Mouse (Mus musculus): ENCODE results near the gene Bmp7.

The Bmp7 gene

GRCm38 (mm10) chr2:172854136-172854535 lies 86.0 kb downstream of the Bmp7 start:
- no peak for DNase-seq (ENCODE audit: low read depth, low spot score)

- DNase-seq (ENCODE audit: low read depth, low spot score) = no peak
Observed at GRCm38 (mm10) chr2:172851773-172852172, 88.3 kb downstream of the Bmp7 start.

- no peak for DNase-seq (ENCODE audit: low read depth, low spot score)
Observed at GRCm38 (mm10) chr2:172848193-172848592, 91.9 kb downstream of the Bmp7 start.

DNA sequence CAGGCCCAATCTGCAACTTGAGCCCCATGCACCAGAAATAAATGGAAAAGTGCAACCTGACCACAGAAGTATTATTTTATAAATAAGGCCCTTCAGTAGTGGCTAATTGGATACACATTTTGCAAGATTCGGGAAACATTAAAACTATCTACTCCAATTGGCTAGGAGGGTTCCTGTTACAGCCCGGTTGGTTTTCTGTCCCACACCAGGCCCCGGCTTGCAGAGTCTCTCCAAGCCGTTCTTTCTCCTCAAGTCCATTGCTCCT lies 93.9 kb downstream of the Bmp7 start:
- DNase-seq (ENCODE audit: low read depth, low spot score) = no peak

DNA sequence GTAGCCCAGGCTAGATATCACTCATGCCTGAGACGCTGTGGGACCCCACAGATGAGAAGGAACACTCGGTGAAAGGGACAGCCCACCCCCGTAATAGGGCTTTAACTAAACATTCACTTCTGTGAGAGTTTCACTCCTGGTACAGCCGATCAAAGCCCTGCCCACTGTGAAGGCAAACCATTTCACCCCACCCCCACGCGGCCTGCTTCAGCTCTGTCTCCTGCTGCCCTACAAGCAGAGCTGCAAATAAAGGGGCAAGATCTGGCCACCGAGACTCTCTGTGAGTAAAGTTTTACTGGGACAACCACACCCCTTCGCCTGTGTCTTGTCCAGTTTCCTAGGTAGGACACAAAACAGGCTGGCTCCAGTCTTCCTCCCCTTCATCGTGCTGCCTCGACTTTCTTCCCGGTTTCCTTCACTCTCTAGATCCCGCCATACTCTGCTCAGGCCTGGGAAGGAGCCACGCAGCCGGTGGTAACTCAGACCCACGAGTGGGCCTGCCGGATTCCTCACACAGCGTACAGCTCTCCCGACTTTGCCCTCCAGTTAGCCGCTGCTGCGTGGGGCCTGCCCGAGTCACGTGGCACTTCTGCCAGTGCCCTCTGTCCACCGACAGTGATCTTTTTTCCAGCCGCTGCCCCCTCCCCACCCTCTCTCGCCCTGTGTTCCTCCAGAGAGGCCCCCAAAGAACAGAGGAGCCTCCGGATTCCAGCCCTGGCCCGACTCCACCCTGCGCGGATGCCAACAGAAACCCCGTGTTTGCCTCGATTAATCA lies 94.4 kb downstream of the Bmp7 start:
- no peak for DNase-seq (ENCODE audit: low read depth, low spot score)

DNA sequence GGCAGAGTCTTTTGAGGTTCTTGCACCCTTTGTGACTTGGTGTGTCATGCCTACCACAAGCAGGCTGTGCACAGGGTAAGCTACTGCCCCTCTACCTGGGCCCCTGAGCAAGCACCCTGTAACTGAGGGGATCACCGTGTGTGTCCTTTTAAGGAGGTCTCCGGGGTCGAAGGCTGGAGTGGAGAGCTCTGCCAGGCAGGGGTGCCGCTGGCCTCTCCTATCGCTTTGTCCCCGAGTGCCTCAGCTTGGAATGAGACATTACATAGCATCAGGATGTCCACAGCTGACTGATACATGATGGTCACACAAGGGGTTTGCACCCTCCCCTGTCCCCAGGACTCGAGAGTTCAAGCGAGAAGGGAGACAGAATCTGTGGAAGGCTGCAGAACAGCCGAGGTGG lies 96.2 kb downstream of the Bmp7 start:
- no peak for DNase-seq (ENCODE audit: low read depth, low spot score)

DNA sequence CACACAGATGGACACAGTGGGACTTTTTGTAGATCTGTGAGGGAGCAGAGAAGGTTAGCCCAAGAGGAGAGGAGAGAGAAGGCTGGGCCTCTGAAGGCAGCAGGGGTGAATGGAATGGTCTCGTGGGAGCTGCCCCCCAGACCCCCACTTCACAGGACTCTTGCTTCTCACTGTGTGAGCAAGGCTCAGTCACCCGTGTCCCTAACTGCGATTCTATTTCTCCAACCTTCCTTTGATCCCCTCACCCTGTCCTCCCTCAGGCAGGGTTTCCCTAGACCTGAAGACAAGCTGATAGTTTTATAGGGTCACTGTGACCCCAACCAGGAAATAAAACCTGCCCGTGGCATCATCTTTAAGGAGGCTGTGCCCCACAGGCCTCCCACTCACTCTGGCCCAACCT lies 97.8 kb downstream of the Bmp7 start:
- no peak for DNase-seq (ENCODE audit: low read depth, low spot score)

DNA sequence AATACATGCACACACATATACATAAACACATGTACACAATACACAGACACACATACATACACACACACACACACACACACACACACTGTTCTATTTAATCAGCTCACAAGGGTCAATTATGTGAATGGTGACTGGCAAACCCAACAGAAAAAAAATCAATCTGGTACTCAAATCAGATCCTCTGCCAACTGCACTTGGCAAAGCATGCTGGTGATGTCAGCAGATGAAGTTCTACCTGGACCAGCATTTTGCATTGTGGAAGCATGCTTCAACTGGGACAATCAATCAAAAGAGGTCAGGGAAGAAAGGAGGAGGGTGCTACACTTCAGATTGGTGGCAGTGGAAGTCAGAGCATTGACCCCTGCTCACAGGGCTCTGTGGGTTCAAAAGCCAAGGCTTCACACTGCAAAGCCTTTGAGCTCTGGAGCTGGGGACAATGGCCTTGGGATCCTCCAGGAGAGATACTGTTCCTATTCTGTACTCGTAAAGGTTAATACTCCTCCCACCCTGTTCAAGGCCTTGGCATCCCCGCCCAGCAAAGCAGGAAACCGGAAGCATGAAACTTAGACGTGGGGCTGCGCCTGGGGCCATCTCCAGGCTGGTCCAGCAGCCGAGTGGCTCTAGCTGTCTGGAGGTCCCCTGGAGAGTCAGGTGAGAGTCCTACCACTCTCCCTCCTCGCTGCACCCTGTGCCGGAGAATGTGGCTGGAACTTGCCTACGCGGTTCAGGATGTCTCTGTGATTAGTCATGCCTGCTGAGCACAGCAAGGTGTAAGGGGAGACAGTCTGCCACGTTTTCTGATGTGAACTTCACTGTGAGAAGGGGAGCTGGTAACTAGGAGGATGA lies 99.0 kb downstream of the Bmp7 start:
- DNase-seq (ENCODE audit: low read depth, low spot score) = no peak

DNA sequence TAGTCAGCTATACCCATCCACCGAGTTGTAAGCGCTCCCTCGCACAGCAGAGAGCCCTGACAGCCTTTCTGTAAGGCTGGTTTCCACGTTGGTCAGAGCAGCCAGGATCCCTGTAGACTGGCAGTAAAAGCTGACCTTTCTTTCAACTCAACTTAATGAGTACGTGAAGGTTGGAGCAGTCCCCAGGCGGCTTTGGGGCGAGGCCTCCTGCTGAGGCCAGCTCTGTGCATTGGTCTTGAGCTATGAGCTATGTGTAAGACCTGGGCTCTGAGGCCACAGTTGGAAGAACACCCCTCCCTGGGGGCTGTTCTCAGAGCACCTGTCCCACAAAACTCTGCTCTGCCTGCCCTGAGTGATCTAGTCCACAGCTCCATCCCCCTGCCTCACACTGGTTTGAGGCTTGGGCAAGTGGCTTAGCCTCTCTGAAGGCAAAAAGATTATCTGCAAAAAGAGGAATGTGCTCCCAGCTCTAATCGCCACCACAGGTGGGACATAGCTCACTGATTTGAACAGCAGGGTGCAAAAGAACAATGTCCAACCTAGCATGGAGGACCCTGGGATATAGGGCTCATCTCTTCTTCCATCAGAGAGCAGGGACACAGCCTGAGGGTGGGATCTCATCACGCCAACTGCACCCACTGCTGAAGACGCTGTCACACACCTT lies 100.7 kb downstream of the Bmp7 start:
- DNase-seq (ENCODE audit: low read depth, low spot score) = no peak

DNA sequence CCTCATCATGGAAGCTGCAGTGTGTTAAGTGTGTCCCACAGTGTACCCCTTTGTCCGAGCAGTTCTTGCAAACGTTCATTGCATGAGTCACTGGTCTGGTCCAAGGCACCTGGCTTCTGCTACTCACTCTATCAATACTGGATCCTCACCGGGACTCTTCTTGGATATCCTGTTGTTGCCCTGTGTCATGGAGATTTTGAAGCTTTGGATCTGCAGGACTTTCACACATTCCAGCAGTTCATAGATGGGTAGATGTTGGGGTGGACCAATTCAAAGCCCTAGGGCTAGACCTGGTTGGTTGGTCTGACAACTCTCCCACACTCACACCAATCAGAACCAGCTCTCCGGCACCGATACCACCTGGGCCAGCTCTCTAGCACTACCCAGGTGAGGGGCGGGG lies 103.6 kb downstream of the Bmp7 start:
- DNase-seq (ENCODE audit: low read depth, low spot score) = no peak

DNA sequence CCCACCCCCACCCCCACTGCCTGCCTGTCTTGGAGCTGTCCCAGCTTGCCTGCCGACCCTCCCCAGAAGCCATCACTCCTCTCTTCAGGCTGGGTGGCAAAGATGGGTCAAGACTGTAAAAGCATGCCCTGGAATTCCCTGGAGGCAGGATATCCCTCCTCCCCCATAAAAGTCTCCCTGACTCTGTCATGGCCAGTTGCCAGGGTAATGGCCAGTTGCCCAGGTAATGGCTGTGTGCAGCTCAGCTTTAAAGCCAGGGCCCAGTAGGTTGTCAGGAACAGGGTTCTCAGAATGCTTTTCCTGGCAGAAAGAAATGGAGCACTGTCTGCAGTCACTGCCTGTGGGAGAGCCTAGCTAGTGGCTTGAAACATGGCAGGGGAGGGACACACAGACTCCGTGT lies 106.9 kb downstream of the Bmp7 start:
- peak; percentile 30 for DNase-seq (ENCODE audit: low read depth, low spot score)

DNA sequence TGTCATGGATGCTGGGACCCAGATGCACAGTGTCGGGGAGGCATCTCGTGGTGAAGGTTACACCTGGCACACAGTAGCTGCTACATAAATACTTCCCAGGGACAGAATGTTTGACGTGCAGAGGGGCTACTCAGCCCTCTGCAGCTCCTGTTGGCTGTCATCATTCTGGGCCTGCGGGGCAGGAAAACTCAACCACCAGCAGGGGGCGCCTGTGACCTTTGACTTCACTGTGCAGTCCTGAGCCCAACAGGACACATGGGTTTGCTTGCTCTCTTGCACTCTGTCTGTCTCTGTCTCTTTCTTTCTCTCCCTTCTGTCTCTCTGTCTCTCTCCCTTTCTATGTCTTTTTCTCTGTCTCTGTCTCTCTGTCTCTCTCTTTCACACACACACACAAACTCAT lies 108.4 kb downstream of the Bmp7 start:
- DNase-seq (ENCODE audit: low read depth, low spot score) = peak; percentile 46

DNA sequence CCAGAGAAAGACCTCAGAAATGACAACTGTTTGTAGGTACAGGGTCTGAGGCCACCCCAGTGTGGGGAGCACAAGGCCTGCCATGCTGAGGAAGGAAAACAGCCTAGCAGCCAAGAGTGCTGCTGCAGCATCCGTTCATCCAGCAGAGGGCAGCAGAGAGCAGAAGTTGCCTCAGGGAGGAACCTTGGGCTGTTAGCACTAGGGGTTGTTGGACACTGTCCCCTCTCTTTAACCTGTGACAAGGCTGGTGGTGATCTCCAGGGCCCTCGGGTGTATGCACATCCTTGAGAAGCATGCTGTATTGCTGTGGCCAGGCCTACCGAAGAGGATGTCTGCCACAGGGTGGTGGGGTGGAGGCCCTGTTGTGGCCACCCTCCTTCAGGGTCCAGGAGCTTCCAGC lies 109.0 kb downstream of the Bmp7 start:
- DNase-seq (ENCODE audit: low read depth, low spot score) = peak; percentile 62

DNA sequence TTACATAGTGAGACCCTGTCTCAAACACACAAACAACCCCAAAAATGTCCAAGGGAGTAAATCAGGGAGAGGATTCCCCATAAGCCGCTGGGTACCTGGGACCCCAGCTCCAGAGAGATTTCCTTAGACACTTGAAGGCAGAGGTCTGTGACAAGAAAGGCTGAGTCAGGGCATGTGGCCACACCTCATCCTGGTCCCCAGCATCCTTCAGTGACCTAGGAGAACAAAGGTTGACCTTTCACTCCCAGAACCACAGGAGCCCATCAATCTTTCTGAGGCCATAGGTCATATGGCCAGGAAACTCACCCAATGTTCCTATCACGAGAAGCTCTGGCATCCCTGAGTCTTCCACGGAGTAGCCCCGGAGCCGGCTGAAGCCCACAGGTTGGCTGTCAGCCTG lies 111.9 kb downstream of the Bmp7 start:
- no peak for DNase-seq (ENCODE audit: low read depth, low spot score)

GRCm38 (mm10) chr2:172827564-172827963 lies 112.6 kb downstream of the Bmp7 start:
- no peak for DNase-seq (ENCODE audit: low read depth, low spot score)

DNA sequence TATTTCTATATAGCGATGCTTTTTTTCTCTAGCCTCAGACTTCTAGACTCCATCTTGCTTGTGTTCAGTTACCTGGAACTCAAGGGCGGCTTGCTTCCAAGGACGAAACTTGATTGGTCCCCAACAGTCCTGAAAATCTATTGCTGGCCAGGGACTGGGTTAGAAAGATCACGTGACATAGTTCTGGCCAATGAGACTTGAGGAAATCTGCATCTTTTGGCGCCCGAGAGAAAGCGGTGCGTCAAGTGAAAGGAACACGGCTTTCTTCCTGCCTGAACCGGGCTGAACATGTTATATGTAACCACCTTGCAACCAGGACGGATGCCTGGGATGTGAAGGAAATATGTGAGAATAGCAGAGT lies 114.4 kb downstream of the Bmp7 start:
- no peak for DNase-seq (ENCODE audit: low read depth, low spot score)

GRCm38 (mm10) chr2:172824906-172825784 lies 115.0 kb downstream of the Bmp7 start:
- DNase-seq (ENCODE audit: low read depth, low spot score) = no peak

DNA sequence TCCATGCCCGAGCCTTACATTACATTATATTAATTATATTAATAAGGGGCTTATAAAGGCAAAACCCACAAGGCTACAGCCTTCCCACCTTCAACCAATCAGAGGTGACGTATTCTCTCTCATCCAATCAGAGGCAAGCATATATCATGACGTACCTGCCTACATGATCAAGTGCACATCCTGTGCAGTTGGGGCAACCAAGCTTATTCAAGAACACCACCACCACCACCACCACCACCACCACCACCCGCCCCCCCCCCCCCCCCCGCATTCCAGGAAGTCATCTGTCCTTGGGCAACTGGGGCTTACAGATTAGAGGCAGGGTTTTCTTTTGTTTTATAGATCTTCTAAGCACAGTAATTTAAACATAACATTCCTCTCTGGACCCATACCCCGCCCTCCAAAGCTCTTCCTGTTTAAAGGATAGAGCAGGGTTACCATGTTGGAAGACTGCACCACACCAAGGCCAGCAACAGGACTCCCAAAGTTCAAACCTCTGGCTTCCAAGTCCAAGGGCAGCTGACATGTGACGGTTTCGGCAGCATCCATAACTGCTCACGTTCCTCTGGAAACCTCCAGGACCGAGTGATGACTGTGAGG lies 121.4 kb downstream of the Bmp7 start:
- no peak for DNase-seq (ENCODE audit: low read depth, low spot score)

Measured in skeletal muscle tissue, adult 2 months (tissue).